Mouse (Mus musculus) kidney, adult 10 weeks (tissue): ENCODE results near the gene Pdcd1. TPM values are rescaled to one million over a fixed set of nuclear protein-coding genes. Genes with fewer than 3 reads are reported as not detected.

ENCODE experiments used
- polyA plus RNA-seq: library from polyadenylated mRNA; stranded (reverse); fragments of 350-450 nt; fragmentation: Illumina TruSeq; extraction: RNeasy Lipid Tissue Mini Kit (QIAGEN cat#74804); gene quantifications from one replicate; pipeline ENCODE4 v1.2.3, GENCODE M21; 2014; ENCODE audit warnings: low read depth, low replicate concordance

Pdcd1 gene
- not detected for polyA plus RNA-seq

DNA sequence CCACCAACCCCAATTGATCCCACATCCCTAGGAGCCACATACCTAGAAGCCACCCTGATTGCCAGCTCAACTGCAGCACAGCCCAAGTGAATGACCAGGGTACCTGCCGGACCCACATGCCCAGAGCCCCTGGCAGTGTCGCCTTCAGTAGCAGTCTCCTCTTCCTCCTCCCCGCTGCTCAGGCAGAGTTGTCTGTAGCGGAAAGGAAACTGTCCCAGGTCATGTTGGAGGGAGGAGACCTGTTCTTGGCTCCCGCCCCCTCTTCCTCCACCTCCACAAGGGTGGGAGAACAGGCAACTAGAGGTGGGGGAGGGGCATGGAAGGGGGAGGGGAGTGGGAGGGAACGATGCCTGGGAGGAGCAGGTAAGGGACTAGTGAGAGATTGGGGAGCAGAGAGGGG is at the start of gene Pdcd1:
Gene Pdcd1 (minus strand): TSS at position 181 of the 400 bp plus-strand sequence.

DNA sequence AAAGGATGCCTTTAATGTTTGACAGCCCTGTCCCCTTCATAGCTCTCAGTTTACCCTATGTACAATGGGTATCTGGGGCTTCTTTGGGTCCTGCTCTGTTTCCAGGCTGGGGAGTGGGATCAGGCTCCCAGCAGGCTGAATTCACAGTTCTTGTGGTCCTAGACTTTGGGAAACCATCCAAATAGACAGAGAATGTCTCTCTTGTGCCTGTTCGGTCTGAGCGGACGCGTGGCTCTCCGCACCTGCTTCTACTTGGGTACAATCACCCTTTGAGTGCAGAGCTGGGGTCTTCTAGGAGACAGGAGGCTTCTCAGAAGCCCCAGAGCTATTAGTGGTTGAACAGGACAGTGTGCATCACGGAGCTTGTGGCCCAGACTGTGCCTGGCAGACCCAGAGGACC is 32.2 kb downstream of the Pdcd1 start, which contains the start of gene Neu4:
Gene Neu4 (plus strand): TSS at position 301 of the 400 bp plus-strand sequence.

DNA sequence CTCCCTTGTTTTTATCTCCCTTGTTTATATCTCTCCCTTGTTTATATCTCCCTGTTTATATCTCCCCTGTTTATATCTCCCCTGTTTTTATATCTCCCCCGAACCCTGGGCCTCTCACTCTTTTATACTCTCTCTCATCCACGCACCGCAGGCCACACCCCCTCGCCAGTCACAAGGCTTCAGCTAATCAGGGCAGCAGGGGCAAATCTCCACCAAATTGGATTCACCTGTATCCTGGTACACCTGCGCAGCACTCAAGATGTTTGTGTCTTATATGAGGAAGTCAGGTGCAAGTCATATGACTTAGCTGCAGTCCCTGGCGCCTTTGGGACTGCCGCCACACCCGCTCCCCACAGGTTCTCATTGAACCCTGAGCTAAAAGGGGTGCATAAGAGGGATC is 62.1 kb downstream of the Pdcd1 start, which contains the start of gene Gal3st2c:
Gene Gal3st2c (plus strand): TSS at position 301 of the 400 bp plus-strand sequence.

Other genes with a start within 250 kb of the Pdcd1 start
- gene Ing5, start 248.6 kb downstream of the Pdcd1 start, polyA plus RNA-seq, result 7.7 TPM
- 26.7 TPM for gene D2hgdh, start 227.6 kb downstream of the Pdcd1 start, polyA plus RNA-seq
- not detected for gene Gal3st2, start 191.2 kb downstream of the Pdcd1 start, polyA plus RNA-seq
- gene Gal3st2b, start 134.2 kb downstream of the Pdcd1 start, polyA plus RNA-seq, result not detected
- gene Gal3st2c, start 62.0 kb downstream of the Pdcd1 start, polyA plus RNA-seq, result not detected
- not detected for gene Neu4, start 32.1 kb downstream of the Pdcd1 start, polyA plus RNA-seq